Mouse (Mus musculus) myocyte (in vitro differentiated cells): ENCODE measurements at regions not wholly inside any gene's neighbourhood (a gene's known extent, or its start where the extent isn't known, plus 50 kb on each side); places are given as distances from the start of the nearest gene placed in this dataset.

Source experiments
- H3K27me3 ChIP-seq: one replicate; pipeline ENCODE4 v1.6.1; 2011; ENCODE audit not compliant: control insufficient read depth, insufficient read depth, insufficient read length
- H3K36me3 ChIP-seq: one replicate; pipeline ENCODE4 v1.6.1; 2011; ENCODE audit not compliant: control insufficient read depth, insufficient read depth
- H3K4me2 ChIP-seq: one replicate; pipeline ENCODE4 v1.6.1; 2011; ENCODE audit warnings: low read depth, control low read depth
- H3K4me3 ChIP-seq: one replicate; pipeline ENCODE4 v1.5.1; 2011; ENCODE audit warnings: mild to moderate bottlenecking, control low read depth, moderate library complexity
- H3K79me2 ChIP-seq: one replicate; pipeline ENCODE4 v1.6.1; 2011; ENCODE audit not compliant: control insufficient read depth, insufficient read depth
- H3ac ChIP-seq: one replicate; pipeline ENCODE4 v1.6.1; 2011; ENCODE audit not compliant: control insufficient read depth, insufficient read length
- CEBPB ChIP-seq: IDR thresholded peaks from 2 replicates; pipeline ENCODE4 v1.6.1; 2011; ENCODE audit warnings: mild to moderate bottlenecking, moderate library complexity; ENCODE audit not compliant: poor library complexity, insufficient read depth, severe bottlenecking
- E2F4 ChIP-seq: IDR thresholded peaks from one replicate; pipeline ENCODE4 v1.6.1; 2011; ENCODE audit warnings: mild to moderate bottlenecking, control low read depth, moderate library complexity; ENCODE audit not compliant: insufficient read depth
- MAX ChIP-seq: IDR thresholded peaks from one replicate; pipeline ENCODE4 v1.6.1; 2011; ENCODE audit warnings: low read depth, mild to moderate bottlenecking, control low read depth
- MYOD1 ChIP-seq, 3 experiments: IDR thresholded peaks; one replicate each; pipeline ENCODE4 v1.6.1; 2011; ENCODE audit warnings: control low read depth in 2 of 3, low read depth in 2 of 3, mild to moderate bottlenecking in 2 of 3, moderate library complexity in 1 of 3; ENCODE audit not compliant: insufficient read length in 2 of 3, control insufficient read depth in 1 of 3
- MYOG ChIP-seq, 3 experiments: IDR thresholded peaks; one replicate each; pipeline ENCODE4 v1.6.1; 2011; ENCODE audit warnings: control low read depth in 2 of 3, low read depth in 2 of 3, mild to moderate bottlenecking in 2 of 3; ENCODE audit not compliant: insufficient read length in 2 of 3, control insufficient read depth in 1 of 3, insufficient read depth in 1 of 3
- POLR2A ChIP-seq: IDR thresholded peaks from one replicate; pipeline ENCODE4 v1.6.1; 2011; ENCODE audit warnings: low read depth, mild to moderate bottlenecking, control low read depth, moderate library complexity; ENCODE audit not compliant: insufficient read length
- POLR2AphosphoS2 ChIP-seq: IDR thresholded peaks from one replicate; pipeline ENCODE4 v1.6.1; 2011; ENCODE audit warnings: low read depth, control low read depth; ENCODE audit not compliant: insufficient read length
- REST ChIP-seq: IDR thresholded peaks from one replicate; pipeline ENCODE4 v1.6.1; 2011; ENCODE audit warnings: mild to moderate bottlenecking, control low read depth, moderate library complexity; ENCODE audit not compliant: insufficient read depth, insufficient read length
- SRF ChIP-seq: IDR thresholded peaks from one replicate; pipeline ENCODE4 v1.6.1; 2011; ENCODE audit warnings: low read depth; ENCODE audit not compliant: control insufficient read depth, insufficient read length
- TCF12 ChIP-seq: IDR thresholded peaks from one replicate; pipeline ENCODE4 v1.6.1; 2011; ENCODE audit warnings: mild to moderate bottlenecking, control low read depth; ENCODE audit not compliant: poor library complexity, insufficient read depth, severe bottlenecking
- TCF3 ChIP-seq: IDR thresholded peaks from one replicate; pipeline ENCODE4 v1.6.1; 2011; ENCODE audit warnings: low read depth, control low read depth; ENCODE audit not compliant: insufficient read length
- USF1 ChIP-seq: IDR thresholded peaks from one replicate; pipeline ENCODE4 v1.6.1; 2011; ENCODE audit warnings: low read depth, mild to moderate bottlenecking, control low read depth, moderate library complexity

DNA sequence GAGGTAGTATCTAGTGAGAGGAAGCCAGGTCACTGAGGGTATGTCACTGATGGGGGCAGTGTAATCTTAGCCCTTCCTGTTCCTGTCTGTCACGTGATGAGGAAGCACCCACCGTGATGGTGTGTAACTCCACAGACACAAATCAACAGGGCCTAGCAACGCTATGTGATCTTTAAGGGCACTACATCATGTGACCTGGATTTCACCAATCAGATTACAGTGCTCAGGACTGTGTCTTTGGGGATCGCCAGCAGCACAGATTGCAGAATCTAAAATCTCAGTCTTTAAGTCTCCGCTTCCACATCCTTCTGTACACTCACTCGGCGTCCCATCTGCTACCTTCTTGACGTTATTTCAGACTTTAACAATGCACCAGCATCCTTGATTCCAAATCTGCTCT, 202.8 kb downstream of the Ifng start:
- TF ChIP-seq MYOG (IDR thresholded peaks at IDR 0.05; ENCODE audit: control insufficient read depth in 1 of 3, insufficient read depth in 1 of 3, insufficient read length in 2 of 3, low read depth in 2 of 3) (no peak), MAX (no peak), TCF3 (no peak), CEBPB (no peak), REST (no peak), SRF (no peak), POLR2A (no peak), POLR2AphosphoS2 (no peak), MYOD1 (IDR thresholded peaks at IDR 0.05; ENCODE audit: control insufficient read depth in 1 of 3, insufficient read length in 2 of 3, low read depth in 2 of 3) (no peak), USF1 (no peak), TCF12 (no peak), E2F4 (no peak)

DNA sequence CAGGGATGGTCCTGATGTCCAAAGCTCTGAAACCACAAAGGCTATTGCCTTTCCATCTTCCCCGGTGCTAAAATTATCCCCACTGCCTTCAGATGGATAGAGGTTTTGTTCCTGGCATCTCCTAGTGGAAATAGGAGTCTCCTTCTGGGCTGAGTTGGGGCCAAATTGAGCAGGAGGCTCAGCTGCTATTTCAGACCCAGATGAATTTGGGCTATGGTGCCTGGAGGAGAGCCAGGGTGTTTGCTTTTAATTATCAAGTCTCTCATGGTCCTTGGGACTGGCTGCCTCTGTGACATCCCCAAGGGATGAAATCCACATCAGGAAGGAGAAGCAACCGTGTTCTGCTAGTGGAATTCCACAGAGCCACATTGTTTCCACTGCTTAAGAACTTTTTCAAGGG, 207.3 kb downstream of the Ifng start:
- Histone ChIP-seq H3K79me2 (no peaks in the 10 kb centered on the region), H3K4me3 (no peak overlapping the region), H3K27me3 (no peaks in the 10 kb centered on the region), H3K4me2 (no peak overlapping the region), H3K36me3 (no peaks in the 10 kb centered on the region), H3ac (no peak overlapping the region)
- no peak for TF ChIP-seq SRF
- peak; percentile 18 to 56 (median 27) for TF ChIP-seq MYOD1 (IDR thresholded peaks at IDR 0.05; ENCODE audit: control insufficient read depth in 1 of 3, insufficient read length in 2 of 3, low read depth in 2 of 3)
- peak in 1 of 3 experiments; percentile 51 for TF ChIP-seq MYOG (IDR thresholded peaks at IDR 0.05; ENCODE audit: control insufficient read depth in 1 of 3, insufficient read depth in 1 of 3, insufficient read length in 2 of 3, low read depth in 2 of 3)

More for the DNA sequence above, 202.8 kb downstream of the Ifng start:
- Histone ChIP-seq H3K36me3 (no peaks in the 10 kb centered on the region), H3K79me2 (no peaks in the 10 kb centered on the region), H3K4me2 (no peak overlapping the region), H3K4me3 (no peak overlapping the region), H3K27me3 (no peaks in the 10 kb centered on the region), H3ac (no peak overlapping the region)

DNA sequence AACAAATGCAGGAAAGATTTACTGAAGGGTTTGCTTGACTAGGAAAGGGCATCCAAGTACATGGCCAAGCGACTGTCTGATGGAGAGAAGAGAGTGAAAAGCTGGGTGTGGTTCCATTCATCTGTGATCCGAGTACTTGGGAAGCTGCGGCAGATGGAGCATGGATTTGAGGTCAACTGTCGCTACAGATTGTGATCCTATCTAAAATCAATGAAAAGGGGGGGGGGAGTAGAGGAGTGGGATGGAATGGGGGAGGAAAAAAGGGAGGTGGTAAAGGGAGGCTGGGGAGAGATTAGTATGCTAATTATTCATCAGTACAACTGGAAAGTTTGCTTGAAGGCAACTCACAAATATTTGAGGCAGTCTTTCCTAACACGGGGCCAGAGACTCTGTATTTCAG, 213.4 kb downstream of the Dyrk2 start:
- Histone ChIP-seq H3K27me3 (no peaks in the 10 kb centered on the region), H3K4me3 (no peak overlapping the region), H3ac (no peak overlapping the region), H3K79me2 (no peaks in the 10 kb centered on the region), H3K36me3 (no peaks in the 10 kb centered on the region), H3K4me2 (no peak overlapping the region)
- no peak for TF ChIP-seq E2F4
- no peak for TF ChIP-seq POLR2A
- TF ChIP-seq MYOG (IDR thresholded peaks at IDR 0.05; ENCODE audit: control insufficient read depth in 1 of 3, insufficient read depth in 1 of 3, insufficient read length in 2 of 3, low read depth in 2 of 3), result no peak
- TF ChIP-seq CEBPB, result no peak
- TF ChIP-seq POLR2AphosphoS2, result no peak
- no peak for TF ChIP-seq USF1

GRCm38 (mm10) chr10:118666009-118666408, 204.0 kb downstream of the Dyrk2 start:
- H3K4me2 ChIP-seq, result no peak overlapping the region
- no peaks in the 10 kb centered on the region for H3K27me3 ChIP-seq
- H3ac ChIP-seq, result no peak overlapping the region
- H3K4me3 ChIP-seq, result no peak overlapping the region
- no peaks in the 10 kb centered on the region for H3K79me2 ChIP-seq
- no peak for TF ChIP-seq TCF12
- no peak for TF ChIP-seq SRF
- TF ChIP-seq MYOD1 (IDR thresholded peaks at IDR 0.05; ENCODE audit: control insufficient read depth in 1 of 3, insufficient read length in 2 of 3, low read depth in 2 of 3), result peak in 1 of 3 experiments; percentile 21
- no peaks in the 10 kb centered on the region for H3K36me3 ChIP-seq

DNA sequence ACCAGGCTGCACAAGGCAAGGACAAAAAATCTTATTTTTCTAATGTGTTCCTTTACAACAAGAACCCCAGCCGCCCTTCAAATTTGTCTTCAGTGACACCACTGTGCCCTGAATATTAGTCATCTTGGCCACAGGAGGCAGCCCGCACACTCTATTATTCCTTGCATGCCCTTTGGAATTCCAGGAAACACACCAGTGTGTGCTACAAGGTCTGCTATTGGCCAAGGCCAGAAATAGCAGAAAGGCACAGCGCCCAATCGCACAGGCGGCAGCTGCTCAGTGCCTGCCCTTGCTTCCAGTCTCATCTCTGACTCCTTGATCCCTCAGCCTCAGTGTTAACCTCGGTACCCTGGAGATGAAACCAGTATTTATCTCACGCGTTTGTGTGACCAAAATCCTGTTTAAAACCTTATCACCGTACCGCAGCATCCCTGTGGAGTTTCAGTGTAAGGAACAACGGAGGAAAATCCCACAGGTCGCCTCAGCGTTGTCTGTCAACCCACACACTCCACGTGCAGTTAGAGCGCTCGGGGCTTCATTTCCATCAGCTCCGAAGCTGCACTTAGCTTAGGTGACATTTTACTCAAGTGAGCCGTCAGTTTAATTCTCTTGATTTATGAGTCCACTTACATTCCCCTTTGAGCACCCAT, 194.1 kb downstream of the Dyrk2 start:
- Histone ChIP-seq H3ac (no peak overlapping the region), H3K4me3 (no peak overlapping the region), H3K27me3 (no peaks in the 10 kb centered on the region), H3K36me3 (no peaks in the 10 kb centered on the region), H3K79me2 (no peaks in the 10 kb centered on the region), H3K4me2 (no peak overlapping the region)
- TF ChIP-seq MYOG (IDR thresholded peaks at IDR 0.05; ENCODE audit: control insufficient read depth in 1 of 3, insufficient read depth in 1 of 3, insufficient read length in 2 of 3, low read depth in 2 of 3) (no peak), SRF (no peak), E2F4 (no peak), POLR2AphosphoS2 (no peak), MAX (no peak)
